In the genomic region with DNA sequence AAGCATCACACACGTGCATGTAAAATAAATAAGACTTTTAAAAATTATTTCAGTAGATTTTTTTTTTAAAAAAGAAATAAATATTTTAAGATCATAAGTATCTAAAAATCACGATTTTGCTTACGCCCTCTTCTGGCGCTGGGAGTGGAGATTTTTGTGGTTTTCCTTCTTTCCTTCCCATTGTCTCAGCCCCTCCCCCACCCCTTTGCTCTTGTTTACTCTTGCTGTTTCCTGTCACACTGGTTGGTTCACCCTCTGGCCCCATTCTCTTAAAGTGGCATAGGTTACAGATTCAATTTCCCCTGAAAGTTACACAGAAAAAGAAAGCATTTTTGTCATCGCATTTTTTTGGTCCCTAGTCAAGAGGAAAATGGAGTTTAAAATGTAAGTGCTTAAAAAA, we compare ENCODE assay signal across 12 mouse cellular contexts. TPM values are rescaled to one million over a fixed set of nuclear protein-coding genes. Genes with fewer than 3 reads are reported as not detected.
DNase-seq lines count a peak whose midpoint lies in the region; ATAC-seq and TF ChIP-seq lines count a peak whose summit lies in the region.
"Had no signal": no experiment of that assay in that cellular context is flagged by ENCODE, and none has a peak within 500 bp of the region (broad histone marks: within the 10 kb centered on the region; RNA-seq: fewer than 3 reads in every experiment).

No protein-coding gene starts in this region.

- no peak overlapping the region for H3K9ac ChIP-seq in kidney, embryonic 16.5 days (replicated peaks; ENCODE audit: low read length)
- H3K9ac ChIP-seq in stomach, postnatal 0 days (ENCODE audit: low read length): no peak overlapping the region
- H3K9ac ChIP-seq in hindbrain, embryonic 13.5 days: no peak overlapping the region

- ATAC-seq in kidney, embryonic 16.5 days (ENCODE audit: low FRiP score, low TSS enrichment): 0 out of 2 replicates have a peak, but pooled peaks have one; percentile 39
- ATAC-seq in stomach, postnatal 0 days (ENCODE audit: low FRiP score, low TSS enrichment): 0 out of 2 replicates have a peak, but pooled peaks have one; percentile 70
- no peak for ATAC-seq in hindbrain, embryonic 13.5 days (ENCODE audit: low FRiP score)

- H3K4me1 ChIP-seq in kidney, embryonic 16.5 days (ENCODE audit: insufficient read depth, low read length): no peaks in the 10 kb centered on the region
- no peaks in the 10 kb centered on the region for H3K4me1 ChIP-seq in stomach, postnatal 0 days (replicated peaks; ENCODE audit: control insufficient read depth, insufficient read depth)
- H3K4me1 ChIP-seq in hindbrain, embryonic 13.5 days (replicated peaks): no peaks in the 10 kb centered on the region

- H3K27ac ChIP-seq in kidney, embryonic 16.5 days (ENCODE audit: low read length): no peak overlapping the region
- H3K27ac ChIP-seq in stomach, postnatal 0 days (replicated peaks): no peak overlapping the region
- H3K27ac ChIP-seq in hindbrain, embryonic 13.5 days: no peak overlapping the region

- no peak for TF ChIP-seq EP300 in stomach, postnatal 0 days (optimal IDR thresholded peaks at IDR 0.05)

- no peaks in the 10 kb centered on the region for H3K9me3 ChIP-seq in kidney, embryonic 16.5 days (ENCODE audit: low read length)
- H3K9me3 ChIP-seq in stomach, postnatal 0 days (ENCODE audit: control insufficient read depth, low read length): no peaks in the 10 kb centered on the region
- H3K9me3 ChIP-seq in hindbrain, embryonic 13.5 days: no peaks in the 10 kb centered on the region

- no peaks in the 10 kb centered on the region for H3K27me3 ChIP-seq in kidney, embryonic 16.5 days (ENCODE audit: insufficient read depth, low read length)
- no peaks in the 10 kb centered on the region for H3K27me3 ChIP-seq in stomach, postnatal 0 days (ENCODE audit: control insufficient read depth, insufficient read depth, low read length)
- H3K27me3 ChIP-seq in hindbrain, embryonic 13.5 days: no peaks in the 10 kb centered on the region

- TF ChIP-seq CTCF in stomach, postnatal 0 days (IDR thresholded peaks at IDR 0.05; ENCODE audit: low read depth): no peak

- no peak overlapping the region for H3K4me3 ChIP-seq in kidney, embryonic 16.5 days (ENCODE audit: low read length)
- H3K4me3 ChIP-seq in stomach, postnatal 0 days (ENCODE audit: low read depth, low read length): no peak overlapping the region
- no peak overlapping the region for H3K4me3 ChIP-seq in hindbrain, embryonic 13.5 days

- DNase-seq in kidney, adult 18-20 months: no peak
- DNase-seq in NIH3T3 (ENCODE audit: low read depth): peak; percentile 15
- DNase-seq in large intestine, adult 2 months (ENCODE audit: low read depth, low spot score): peak; percentile 21
- DNase-seq in stomach, postnatal 0 days (ENCODE audit: low spot score): peak; percentile 56
- no peak for DNase-seq in gastrocnemius, postnatal 25 days
- no peak for DNase-seq in neural tube, embryonic 10.5 days (ENCODE audit: extremely low spot score, low spot score)
- DNase-seq: B cell, adult 2 months; cerebellum, postnatal 10 days; heart, postnatal 14 days had no signal

- H3K36me3 ChIP-seq in kidney, embryonic 16.5 days (ENCODE audit: insufficient read depth, low read length): no peaks in the 10 kb centered on the region
- H3K36me3 ChIP-seq in stomach, postnatal 0 days (ENCODE audit: control insufficient read depth, insufficient read depth, low read length): no peaks in the 10 kb centered on the region
- H3K36me3 ChIP-seq in hindbrain, embryonic 13.5 days: no peaks in the 10 kb centered on the region

- 49% methylated on average over 5 of the region's 5 CpGs for WGBS in kidney, embryonic 16.5 days
- 28% methylated on average over 5 of the region's 5 CpGs for WGBS in large intestine, adult 2 months
- 41% methylated on average over 5 of the region's 5 CpGs for WGBS in stomach, postnatal 0 days
- 51% methylated on average over 5 of the region's 5 CpGs for WGBS in hindbrain, embryonic 13.5 days

- H3K4me2 ChIP-seq in kidney, embryonic 16.5 days (replicated peaks; ENCODE audit: low read depth, low read length): no peak overlapping the region
- H3K4me2 ChIP-seq in stomach, postnatal 0 days (replicated peaks; ENCODE audit: low read depth): no peak overlapping the region
- H3K4me2 ChIP-seq in hindbrain, embryonic 13.5 days: no peak overlapping the region

RNA-seq across cellular contexts. Expression of gene Scyl2, which starts 17.0 kb away (rescaled TPM):
- 7.0 and 7.6 TPM in 2 replicates for polyA plus RNA-seq in kidney, embryonic 16.5 days (2015; fragmentation: Nextera tagmentation; extraction: Ambion mirVana)
- polyA plus RNA-seq in large intestine, adult 2 months (2012; rRNA removed): 13.7 and 22.2 TPM in 2 replicates
- 5.0 and 5.3 TPM in 2 replicates for polyA plus RNA-seq in stomach, postnatal 0 days (2015; fragmentation: Nextera tagmentation; extraction: Ambion mirVana)
- total RNA-seq in gastrocnemius, postnatal 25 days (2021): 10 to 100 TPM; 11.5 to 12.0 TPM
- 9.7 and 10.0 TPM in 2 replicates for polyA plus RNA-seq in hindbrain, embryonic 13.5 days (2015; fragmentation: Nextera tagmentation; extraction: Ambion mirVana)

RNA-seq across cellular contexts. Expression of gene Actr6, which starts 29.1 kb away (rescaled TPM):
- 27.4 and 31.6 TPM in 2 replicates for polyA plus RNA-seq in kidney, embryonic 16.5 days (2015; fragmentation: Nextera tagmentation; extraction: Ambion mirVana)
- polyA plus RNA-seq in large intestine, adult 2 months (2012; rRNA removed): 0.86 and 0.94 TPM in 2 replicates
- 17.1 TPM in 2 replicates for polyA plus RNA-seq in stomach, postnatal 0 days (2015; fragmentation: Nextera tagmentation; extraction: Ambion mirVana)
- 1 to 10 TPM; 5.2 to 5.6 TPM for total RNA-seq in gastrocnemius, postnatal 25 days (2021)
- polyA plus RNA-seq in hindbrain, embryonic 13.5 days (2015; fragmentation: Nextera tagmentation; extraction: Ambion mirVana): 57.2 and 58.0 TPM in 2 replicates
- polyA plus RNA-seq: small intestine, adult 2 months had no signal

RNA-seq across cellular contexts. Expression of gene Uhrf1bp1l, which starts 41.7 kb away (rescaled TPM):
- 35.9 and 38.6 TPM in 2 replicates for polyA plus RNA-seq in kidney, embryonic 16.5 days (2015; fragmentation: Nextera tagmentation; extraction: Ambion mirVana)
- polyA plus RNA-seq in large intestine, adult 2 months (2012; rRNA removed): 8.5 and 15.7 TPM in 2 replicates
- polyA plus RNA-seq in stomach, postnatal 0 days (2015; fragmentation: Nextera tagmentation; extraction: Ambion mirVana): 13.3 TPM in 2 replicates
- 10 to 100 TPM; 15.2 to 15.3 TPM for total RNA-seq in gastrocnemius, postnatal 25 days (2021)
- polyA plus RNA-seq in hindbrain, embryonic 13.5 days (2015; fragmentation: Nextera tagmentation; extraction: Ambion mirVana): 31.1 and 34.9 TPM in 2 replicates

Comparison
In these comparisons a context has a peak if more than half of its experiments do, and no peak if none do; other contexts are left out.
1. DNase-seq: peak in NIH3T3 (single experiment), large intestine, adult 2 months (single experiment) and stomach, postnatal 0 days (single experiment); none in kidney, adult 18-20 months (single experiment), gastrocnemius, postnatal 25 days (single experiment) and neural tube, embryonic 10.5 days (single experiment).